Mouse (Mus musculus): Measurements from ENCODE around the gene Col6a1.

GRCm38 (mm10) chr10:76717026-76717425 is 8.9 kb downstream of the Col6a1 start:
- TF ChIP-seq GATA1 (IDR thresholded peaks at IDR 0.05; ENCODE audit: borderline replicate concordance, low read length): no peak
- TF ChIP-seq FLI1 (IDR thresholded peaks at IDR 0.05; ENCODE audit: low read length): no peak
